Mouse (Mus musculus) adrenal gland, postnatal 10 days (tissue): Measurements from ENCODE around the gene Slfn4. TPM values are rescaled to one million over a fixed set of nuclear protein-coding genes. Genes with fewer than 3 reads are reported as not detected.
"Not testable (repeated sequence)": the region's sequence is repeated elsewhere in the genome, so short reads cannot be mapped to it uniquely, and the experiment has no call there.

ENCODE experiments used
- DNase-seq: peaks from one replicate; pipeline ENCODE4 v3.0.0; 2021; ENCODE audit warnings: mixed read lengths
- long read RNA-seq, 2 experiments: library from polyadenylated mRNA; stranded (forward); transcript quantifications; one replicate each; pipeline ENCODE4 v2.0.0; 2021
- total RNA-seq, 2 experiments: library from RNA; stranded (reverse); gene quantifications; 2 replicates each; pipeline ENCODE4 v1.2.3; 2021

The Slfn4 gene
- total RNA-seq: under 1 TPM; 0.24 to 0.36 TPM
- long read RNA-seq, experiment 1: 0 reads
- long read RNA-seq, experiment 2: 0 reads

DNA sequence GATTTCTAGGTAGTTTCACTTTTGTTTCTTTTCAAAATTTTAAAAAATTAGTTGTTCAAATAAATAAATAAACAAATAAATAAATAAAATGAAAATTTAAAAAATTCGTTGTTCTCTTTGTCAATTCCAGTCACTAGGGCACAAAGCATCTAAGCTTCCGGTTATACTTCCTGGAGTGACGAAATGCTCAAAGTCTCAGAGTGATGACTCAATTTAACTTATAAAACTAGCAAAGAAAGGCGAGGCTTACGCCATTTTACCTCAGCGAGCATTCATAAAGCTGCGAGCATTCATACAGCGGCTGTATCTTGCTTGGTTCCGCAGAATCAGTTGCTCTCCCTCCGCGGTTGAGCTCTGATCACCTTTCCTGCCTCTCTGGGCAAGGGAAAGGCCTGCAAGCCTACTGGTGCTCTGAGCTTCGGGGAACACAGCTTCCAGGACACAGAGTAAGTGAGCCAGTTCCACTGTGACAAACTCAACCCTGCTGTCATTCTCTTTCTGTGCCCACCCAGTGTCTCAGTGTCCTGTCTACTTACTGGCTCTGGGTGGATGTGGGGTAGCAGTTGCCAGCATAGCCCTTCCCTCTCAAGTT, at the start of gene Slfn4:
Gene Slfn4 (plus strand): TSS at position 239 of the 592 bp plus-strand sequence.
- DNase-seq: no peak

DNA sequence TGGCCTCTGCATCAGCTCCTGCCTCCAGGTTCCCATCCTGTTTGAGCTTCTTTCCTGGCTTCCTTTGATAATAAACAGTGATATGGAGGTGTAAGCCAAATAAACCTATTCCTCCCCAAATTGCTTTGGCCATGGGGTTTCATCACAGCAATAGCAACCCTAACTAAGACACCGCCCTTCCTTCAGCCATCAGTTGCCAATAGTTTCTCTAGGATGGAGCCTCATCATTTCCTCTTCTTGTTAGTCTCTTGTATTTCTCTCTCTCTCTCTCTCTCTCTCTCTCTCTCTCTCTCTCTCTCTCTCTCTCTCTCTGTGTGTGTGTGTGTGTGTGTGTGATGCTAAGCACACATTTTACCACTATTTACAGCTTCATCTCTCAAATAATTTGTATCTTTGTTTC, 49.4 kb upstream of the Slfn4 start:
- not testable (repeated sequence) for DNase-seq

DNA sequence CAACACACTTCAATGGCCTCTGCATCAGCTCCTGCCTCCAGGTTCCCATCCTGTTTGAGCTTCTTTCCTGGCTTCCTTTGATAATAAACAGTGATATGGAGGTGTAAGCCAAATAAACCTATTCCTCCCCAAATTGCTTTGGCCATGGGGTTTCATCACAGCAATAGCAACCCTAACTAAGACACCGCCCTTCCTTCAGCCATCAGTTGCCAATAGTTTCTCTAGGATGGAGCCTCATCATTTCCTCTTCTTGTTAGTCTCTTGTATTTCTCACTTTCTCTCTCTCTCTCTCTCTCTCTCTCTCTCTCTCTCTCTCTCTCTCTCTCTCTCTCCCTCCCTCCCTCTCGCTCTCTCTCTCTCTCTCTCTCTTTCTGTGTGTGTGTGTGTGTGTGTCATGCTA, 37.7 kb upstream of the Slfn4 start:
- not testable (repeated sequence) for DNase-seq

DNA sequence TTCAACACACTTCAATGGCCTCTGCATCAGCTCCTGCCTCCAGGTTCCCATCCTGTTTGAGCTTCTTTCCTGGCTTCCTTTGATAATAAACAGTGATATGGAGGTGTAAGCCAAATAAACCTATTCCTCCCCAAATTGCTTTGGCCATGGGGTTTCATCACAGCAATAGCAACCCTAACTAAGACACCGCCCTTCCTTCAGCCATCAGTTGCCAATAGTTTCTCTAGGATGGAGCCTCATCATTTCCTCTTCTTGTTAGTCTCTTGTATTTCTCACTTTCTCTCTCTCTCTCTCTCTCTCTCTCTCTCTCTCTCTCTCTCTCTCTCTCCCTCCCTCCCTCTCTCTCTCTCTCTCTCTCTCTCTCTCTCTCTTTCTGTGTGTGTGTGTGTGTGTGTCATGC, 26.0 kb upstream of the Slfn4 start:
- not testable (repeated sequence) for DNase-seq

DNA sequence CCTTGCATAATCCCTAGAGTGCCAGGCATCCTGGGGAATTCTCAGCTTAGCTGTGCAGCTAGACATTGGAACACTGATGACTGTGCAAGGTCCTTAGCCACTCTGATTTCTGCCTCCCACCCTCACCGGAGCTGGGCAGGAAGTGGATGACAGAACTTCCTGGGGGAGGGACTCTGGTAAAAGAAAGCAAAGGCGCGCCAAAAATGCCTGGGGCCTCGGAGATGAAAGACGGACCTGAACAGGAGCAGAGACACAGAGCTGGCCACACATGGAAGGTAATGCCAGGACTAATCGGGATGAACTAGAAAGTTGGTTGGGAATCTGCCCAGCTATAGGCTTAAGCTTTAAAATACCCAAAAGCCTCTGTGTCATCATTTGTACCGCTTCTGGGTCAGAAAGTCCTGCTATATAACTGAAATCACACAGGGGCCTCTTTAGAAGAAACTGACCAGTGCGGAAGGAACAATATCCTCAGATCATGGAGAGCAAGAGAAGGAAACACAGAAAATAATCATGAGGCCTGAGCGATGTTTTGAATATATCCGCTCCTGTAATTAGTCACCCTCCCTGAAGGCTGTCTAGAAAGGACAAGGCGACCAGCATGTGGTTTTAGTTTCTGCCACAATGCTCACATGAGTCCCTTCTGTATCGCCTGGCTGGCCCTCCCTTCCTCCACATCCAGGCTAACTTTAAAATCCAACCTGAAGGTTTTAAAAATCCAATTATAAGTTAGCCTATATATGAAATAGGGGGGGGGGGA, 16.3 kb downstream of the Slfn4 start, which contains the start of gene Slfn3:
Gene Slfn3 (plus strand): TSS at position 197 of the 760 bp plus-strand sequence.
- DNase-seq: peak; percentile 41

DNA sequence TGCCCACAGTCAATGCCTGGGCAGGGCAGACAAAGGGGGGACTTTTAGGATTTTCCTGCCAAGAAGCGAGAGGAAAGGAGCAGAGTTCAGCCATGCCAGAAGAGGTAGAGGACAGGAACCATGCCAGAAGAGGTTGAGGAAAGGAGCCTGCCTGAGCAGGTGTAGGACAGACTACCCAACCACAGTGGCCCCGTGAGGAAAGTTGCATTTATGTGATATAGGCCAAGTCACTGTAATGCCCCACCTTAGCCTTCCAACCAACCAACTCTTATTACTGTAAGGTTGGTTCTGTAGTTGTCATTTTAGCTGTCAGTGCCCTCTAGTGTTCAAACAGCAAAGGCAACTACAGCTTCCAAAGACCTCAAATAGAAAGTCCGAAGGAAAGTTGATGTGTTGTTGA, 17.0 kb downstream of the Slfn4 start:
- peak; percentile 12 for DNase-seq

DNA sequence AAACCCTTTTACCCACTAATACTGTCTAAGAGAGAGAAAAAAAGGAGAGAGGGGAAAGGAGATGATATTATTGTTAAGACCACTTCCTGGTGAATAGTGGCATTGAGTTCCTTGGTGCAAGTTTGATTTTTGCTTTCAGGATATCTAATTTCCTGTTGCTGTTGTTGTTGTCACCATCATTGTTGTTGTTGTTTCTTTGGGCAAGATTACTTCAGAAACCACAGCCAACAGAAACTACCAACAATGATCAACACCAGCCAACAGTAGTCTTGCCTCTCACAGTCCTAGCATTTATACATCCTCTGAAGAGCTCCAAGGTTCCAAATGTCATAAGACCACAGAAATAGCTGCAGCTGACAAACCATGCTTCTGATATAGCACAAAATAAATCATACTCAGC, 30.0 kb downstream of the Slfn4 start:
- DNase-seq: no peak

DNA sequence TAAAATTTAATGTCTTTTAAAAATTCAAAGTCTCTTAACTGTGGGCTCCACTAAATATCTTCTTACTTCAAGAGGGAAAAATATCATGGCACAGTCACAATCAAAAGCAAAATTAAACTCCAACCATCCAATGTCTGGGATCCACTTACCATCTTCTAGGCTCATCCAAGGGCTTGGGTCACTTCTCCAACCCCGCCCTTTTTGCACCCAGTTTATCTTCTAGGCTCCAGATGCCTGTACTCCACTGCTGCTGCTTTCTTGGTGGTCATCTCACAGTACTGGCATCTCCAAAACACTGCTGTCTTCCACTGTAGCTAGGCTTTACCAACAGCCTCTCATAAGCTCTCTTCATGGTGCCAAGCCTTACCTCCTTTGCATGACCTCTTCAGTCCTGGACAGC, 41.1 kb downstream of the Slfn4 start:
- DNase-seq: no peak

DNA sequence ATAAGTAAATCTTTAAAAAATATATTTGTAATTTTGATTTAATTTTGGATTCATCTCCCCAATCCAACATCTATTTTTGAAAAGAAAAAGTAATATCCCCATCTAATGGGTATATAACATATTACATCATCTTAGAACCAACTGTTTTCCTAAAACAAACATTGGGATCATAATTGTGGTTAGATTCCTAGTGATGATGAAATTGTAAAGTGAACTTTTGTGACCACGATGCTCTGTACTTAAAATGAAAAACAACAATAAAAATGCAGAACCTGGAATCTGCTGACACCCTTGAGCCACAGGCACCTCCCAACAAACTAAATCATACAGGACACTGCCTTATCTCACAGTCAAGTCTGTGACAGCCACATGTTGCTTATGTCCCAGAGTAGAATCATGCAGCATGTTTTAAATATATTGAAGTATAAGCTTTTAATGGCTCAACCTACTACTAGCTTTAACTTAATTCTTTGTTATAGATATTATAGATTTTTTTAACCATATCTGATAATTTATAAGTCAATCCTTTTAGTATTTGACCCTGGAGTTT, 46.4 kb downstream of the Slfn4 start:
- DNase-seq: no peak

DNA sequence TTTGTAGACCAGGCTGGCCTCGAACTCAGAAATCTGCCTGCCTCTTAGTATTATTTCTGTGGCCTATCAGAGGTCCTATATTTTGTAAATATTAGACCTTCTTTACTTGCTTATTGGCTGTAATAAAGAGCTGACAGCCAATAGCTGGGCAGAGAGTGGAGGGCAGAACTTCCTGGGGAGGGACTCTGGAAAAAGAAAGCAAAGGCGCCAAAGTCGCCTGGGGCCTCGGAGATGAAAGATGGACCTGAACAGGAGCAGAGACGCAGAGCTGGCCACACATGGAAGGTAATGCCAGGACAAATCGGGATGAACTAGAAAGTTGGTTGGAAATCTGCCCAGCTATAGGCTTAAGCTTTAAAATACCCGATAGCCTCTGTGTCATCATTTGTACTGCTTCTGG, 48.4 kb downstream of the Slfn4 start:
- no peak for DNase-seq

DNA sequence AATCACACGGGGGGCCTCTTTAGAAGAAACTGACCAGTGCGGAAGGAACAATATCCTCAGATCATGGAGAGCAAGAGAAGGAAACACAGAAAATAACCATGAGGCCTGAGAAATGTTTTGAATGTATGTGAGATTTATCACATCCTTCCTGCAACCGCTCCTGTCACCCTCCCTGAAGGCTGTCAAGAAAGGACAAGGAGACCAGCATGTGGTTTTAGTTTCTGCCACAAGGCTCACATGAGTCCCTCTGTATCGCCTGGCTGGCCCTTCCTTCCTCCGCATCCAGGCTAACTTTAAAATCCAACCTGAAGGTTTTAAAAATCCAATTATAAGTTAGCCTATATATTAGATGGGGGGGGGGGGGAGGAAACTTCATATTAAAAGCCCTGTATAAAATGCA, 48.8 kb downstream of the Slfn4 start:
- not testable (repeated sequence) for DNase-seq

DNA sequence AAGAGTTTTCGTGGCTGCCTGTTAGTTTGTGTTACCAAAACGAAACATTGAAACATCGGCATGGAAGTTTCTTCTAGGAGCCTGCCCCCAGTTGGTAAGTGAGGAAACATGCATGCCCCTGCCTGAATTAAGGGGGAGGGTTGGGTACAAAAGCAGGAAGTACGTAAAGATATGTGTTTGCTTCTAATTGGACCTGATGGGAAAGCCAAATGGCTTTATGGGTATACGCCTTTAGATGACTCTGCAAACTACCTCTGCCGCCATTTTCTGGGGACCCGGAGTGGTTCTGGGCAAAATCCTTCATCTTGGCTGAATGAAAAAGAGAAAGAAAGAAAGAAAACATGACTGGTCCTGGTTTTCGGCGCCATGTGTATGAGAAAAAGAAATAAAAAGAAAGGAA, 49.2 kb downstream of the Slfn4 start:
- DNase-seq: no peak

DNA sequence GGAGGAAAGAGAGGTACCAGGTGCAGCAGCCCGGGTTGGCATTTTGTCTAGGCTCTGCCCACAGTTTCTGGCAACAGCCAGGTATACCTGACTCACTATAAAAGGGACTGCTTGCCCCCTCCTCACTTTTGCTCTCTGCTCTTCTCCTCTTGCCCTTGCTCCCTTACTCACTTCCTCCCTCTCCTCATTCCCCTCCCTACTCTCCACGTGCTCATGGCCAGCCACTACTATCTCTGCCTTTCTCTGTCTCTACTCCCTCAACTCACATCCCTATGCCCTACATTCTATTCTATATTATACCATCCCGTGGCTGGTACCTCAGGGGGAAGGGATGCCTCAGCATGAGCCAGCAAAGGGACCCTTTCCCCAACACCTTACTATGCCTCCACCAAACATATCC, 49.8 kb downstream of the Slfn4 start:
- no peak for DNase-seq

DNA sequence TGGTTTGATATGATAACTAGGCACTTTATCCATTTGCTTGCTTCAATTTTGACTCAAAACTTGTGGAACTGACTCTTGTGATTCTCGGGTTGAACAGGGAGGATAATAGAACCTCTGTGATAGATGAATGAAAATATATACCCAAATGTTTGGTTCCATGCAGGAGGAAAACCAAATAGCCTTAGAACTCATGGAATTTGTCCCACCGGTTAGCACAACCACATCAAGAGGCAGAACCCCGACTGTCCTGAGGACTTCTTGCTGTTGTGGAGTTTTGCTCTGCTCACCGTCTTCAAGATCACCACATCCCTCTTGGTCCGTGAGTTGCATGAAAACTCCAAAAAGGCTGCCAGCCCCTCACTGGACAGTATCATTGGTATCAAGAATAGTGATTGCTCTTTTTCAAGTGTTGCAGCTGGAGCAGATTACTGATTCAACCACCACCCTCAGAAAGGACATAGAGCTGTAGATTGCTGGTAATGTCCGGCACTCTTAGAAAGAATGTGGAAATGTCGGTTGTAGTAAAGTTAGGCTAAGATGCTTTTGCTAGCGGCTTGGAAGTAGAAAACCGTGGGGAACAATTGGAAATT, 50.5 kb downstream of the Slfn4 start:
- DNase-seq: no peak

DNA sequence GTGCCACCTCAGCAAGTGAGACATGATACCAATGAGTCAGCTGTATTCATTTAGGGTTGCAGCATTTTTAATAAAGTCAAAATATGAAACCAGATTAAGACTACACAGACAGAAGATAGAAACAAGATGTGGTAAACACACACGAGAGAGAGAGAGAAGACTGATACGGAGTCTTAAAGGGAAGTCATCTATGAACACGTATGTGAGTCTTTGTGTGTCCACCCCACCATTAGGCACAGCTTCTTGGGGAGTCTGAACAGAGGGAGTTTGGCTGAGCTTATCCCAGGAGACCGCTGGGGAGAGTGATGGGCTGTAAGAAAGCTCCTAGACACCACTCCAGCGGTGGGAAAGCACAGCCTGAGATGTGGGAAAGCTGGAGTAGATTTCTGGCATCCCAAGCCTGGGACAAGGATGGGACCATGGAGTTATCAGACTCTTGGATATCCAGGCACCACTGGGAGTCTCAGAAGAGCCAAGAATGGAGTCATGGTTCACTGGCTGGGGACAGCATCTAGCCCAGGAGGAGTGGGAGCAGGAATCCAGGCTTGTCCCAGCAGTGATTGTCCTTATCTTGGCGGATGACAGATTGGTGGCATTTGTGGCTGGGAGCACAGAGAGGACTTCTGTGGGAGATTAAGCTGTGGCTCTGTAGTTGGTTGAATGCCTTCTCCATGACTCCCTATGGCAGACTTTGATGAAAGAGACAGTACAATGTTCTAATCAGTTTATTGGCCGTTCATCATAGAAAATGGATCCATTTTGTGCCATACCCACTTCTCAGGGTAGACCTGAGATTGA, 53.1 kb downstream of the Slfn4 start:
- no peak for DNase-seq

DNA sequence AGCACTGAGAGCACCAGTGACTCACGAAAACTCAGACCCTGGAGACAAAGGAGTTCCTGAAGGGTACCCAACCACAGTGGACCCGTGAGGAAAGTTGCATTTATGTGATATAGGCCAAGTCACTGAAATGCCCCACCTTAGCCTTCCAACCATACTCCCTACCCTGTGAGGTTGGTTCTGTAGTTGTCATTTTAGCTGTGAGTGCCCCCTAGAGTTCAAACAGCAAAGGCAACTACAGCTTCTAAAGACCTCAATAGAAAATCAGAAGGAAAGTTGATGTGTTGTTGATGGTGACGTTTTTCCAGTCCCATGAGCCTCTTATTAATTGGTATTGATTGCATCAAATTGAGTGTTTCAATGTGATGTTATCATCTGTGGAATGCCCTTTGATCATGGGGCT, 56.0 kb downstream of the Slfn4 start:
- DNase-seq: peak; percentile 11

DNA sequence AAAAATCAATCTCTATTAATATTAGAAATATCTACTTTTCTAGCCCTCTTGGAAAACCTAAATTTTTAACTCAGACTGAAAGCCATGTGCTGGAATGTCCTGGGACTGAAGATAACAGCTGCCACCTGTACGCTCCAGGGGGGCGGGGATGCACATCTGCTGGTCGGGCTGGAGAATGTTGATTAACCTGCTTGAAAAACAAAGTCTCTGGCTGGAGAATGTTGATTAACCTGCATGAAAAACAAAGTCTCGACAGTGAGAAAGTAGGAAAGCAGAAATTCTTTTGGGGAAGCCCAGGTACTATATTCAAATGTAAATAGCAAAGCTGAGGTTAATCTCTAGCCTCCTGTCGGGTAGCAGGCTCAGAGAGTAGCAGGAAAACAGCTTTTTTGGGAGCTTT, 58.6 kb downstream of the Slfn4 start:
- not testable (repeated sequence) for DNase-seq

DNA sequence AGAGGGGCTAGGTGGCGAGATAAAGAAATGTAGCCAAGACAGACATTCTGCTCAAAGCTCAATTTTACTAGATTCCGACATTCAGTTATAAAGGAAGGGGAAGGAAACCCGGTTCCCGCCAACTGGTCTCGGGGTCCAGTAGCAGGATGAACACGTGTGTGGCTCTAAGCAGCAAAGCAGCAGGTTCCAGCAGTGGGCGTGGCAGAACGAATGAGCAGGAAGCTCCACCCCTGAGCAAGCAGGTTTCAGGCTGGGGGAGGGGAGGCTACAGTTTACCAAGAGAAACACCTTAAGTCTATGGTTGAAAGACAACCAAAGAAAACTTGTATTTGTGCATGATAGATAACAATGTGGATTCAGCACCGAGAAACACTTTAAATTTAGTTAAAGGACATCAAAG, 62.4 kb downstream of the Slfn4 start:
- not testable (repeated sequence) for DNase-seq

DNA sequence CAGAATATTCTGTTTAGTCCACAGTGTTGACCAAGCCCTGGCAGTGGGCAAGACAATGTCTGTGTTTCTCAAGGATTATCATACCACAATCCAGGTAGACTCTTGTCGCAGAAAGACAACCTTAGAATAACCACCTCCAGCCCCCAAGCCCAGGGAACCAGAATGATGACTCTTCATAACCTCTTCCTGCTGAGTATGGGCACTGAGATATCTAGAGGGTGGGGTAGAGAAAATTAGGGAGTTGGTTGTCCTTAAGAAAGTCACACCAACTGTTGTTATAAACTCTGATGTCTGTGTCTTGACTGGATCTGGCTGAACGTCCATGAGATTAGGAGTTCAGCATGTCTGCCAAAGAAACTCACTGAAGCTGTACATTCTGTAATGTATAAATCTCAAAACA, 63.4 kb downstream of the Slfn4 start:
- no peak for DNase-seq

DNA sequence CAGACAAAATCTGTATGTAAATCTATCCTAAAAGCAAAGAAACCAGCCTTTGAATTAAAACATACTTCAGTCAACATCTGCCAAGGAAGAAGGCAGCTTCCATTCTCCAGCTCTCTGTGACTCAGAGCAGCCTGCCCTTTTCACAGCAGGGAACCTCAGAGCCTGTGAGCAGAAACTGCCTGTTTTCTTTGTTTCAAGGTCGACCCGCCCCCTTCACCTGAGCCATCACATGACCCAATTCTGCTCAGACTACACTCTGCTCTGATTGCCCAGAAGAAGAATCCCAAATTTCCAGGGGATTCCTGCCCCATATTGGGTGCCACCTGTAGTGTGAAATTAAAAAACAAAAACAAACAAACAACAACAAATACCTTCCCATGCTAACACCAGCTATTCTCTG, 64.8 kb downstream of the Slfn4 start:
- no peak for DNase-seq
